Mouse (Mus musculus): ENCODE measurements around the gene Cwh43.

Cwh43 gene

GRCm38 (mm10) chr5:73405981-73406722, at the start of gene Cwh43:
Gene Cwh43, plus strand, starts transcription at chr5:73406075.
- DNase-seq (ENCODE audit: low spot score in 2 of 2) = no peak

GRCm38 (mm10) chr5:73359134-73359751, 46.6 kb upstream of the Cwh43 start:
- DNase-seq (ENCODE audit: low spot score in 2 of 2) = no peak

- no peak for DNase-seq (ENCODE audit: low spot score in 2 of 2)
Measured at GRCm38 (mm10) chr5:73359752-73360141, 46.1 kb upstream of the Cwh43 start.

- DNase-seq (ENCODE audit: low spot score in 2 of 2) = no peak
Measured at GRCm38 (mm10) chr5:73360240-73360639, 45.6 kb upstream of the Cwh43 start.

- no peak for DNase-seq (ENCODE audit: low spot score in 2 of 2)
Measured at GRCm38 (mm10) chr5:73362338-73362737, 43.5 kb upstream of the Cwh43 start.

- DNase-seq (ENCODE audit: low spot score in 2 of 2) = no peak
Measured at GRCm38 (mm10) chr5:73362791-73363190, 43.1 kb upstream of the Cwh43 start.

DNA sequence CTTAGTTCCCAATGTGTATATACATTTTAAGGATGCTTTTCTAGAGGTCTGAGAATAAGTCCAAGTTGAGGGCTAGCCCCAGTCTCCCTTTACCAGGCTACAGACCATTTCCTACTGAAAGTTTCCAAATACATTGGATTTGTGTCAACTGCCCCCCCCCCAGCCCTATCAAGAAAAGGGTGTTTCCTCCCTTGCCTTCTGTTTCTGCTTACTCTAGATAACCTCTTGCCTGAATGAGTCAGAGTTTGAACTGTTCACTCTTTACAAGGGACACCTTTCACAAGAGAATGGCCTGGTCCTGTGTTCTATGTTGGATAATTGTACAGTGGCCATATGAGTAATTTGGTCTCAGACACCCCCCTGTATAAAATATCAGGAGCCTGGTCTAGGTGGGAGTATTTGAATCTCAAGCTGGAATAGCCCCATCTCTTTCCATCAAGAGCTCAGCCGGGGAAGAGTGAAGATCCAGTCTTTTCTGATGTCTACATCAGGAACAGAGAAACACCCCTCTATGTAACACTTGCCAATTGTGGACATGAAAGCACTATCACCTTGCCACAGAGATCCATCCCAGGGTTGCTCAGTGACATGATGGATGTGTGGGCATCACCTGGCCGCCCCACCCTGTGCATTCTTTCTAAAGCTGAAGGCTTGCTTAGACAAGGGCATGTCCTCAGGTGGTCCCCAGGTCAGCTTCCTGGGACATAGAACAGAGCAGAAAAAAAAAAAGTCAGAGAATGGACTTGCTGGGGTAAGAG, 41.6 kb upstream of the Cwh43 start:
- DNase-seq (ENCODE audit: low spot score in 2 of 2) = peak in 1 of 2 experiments; percentile 38

GRCm38 (mm10) chr5:73367906-73368305, 38.0 kb upstream of the Cwh43 start:
- DNase-seq (ENCODE audit: low spot score in 2 of 2) = no peak

- no peak for DNase-seq (ENCODE audit: low spot score in 2 of 2)
Measured at GRCm38 (mm10) chr5:73368845-73369447, 36.9 kb upstream of the Cwh43 start.

DNA sequence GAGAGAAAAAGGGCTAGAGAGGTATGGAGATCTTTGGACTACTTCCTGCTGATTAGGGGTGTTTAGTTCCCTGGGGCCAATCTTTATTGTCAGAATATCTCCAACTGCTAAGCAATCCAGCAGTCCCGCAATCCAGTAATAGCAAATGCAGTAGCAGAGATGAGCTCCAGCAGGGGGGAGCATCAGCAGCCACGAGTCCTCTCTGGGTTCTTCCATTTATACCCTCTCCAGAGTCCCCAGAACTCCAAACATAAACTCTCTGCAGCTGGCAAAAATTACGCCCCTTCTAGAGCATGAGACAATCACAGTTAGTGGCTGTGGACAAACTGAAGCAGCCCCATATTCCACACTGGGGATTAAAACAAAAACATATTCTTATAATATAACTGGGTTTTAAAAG, 36.1 kb upstream of the Cwh43 start:
- DNase-seq (ENCODE audit: low spot score in 2 of 2) = no peak

DNA sequence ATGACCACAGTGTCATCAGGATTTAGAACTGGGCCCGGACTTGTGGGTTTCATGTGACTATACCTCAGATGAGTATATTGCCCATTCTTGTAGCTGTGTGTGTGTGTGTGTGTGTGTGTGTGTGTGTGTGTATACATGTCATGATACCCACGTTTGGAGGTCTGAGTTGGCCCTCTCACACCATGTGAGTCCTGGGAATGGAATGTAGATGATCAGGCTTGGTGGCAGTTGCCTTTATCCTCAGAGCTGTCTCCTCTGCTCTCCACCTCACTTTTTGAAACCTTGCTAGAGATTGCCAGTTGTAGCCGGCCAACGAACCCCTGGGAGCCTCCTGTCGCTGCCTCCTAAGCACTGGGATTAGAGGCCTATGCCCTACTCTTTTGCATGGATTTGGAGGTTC, 33.3 kb upstream of the Cwh43 start:
- DNase-seq (ENCODE audit: low spot score in 2 of 2) = no peak

DNA sequence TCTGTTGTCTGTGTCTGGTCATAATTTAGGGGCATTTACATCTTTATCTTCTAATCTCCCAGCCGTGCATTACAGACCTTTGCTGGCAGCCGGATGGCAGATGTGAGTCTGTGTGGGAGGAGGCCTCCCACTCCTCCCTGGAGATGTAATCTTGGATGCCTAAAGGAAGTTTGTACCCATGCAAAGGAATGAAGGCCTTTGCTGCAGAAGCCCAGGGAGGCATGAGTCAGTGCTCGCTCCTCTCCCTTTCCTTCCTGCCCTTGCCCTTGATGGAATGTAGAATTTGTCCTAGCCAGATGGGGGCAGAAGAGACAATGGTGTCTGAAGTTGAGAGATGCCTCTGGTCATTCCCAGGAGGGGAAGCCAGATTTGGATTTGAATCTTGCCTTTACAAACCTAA, 32.7 kb upstream of the Cwh43 start:
- no peak for DNase-seq (ENCODE audit: low spot score in 2 of 2)

DNA sequence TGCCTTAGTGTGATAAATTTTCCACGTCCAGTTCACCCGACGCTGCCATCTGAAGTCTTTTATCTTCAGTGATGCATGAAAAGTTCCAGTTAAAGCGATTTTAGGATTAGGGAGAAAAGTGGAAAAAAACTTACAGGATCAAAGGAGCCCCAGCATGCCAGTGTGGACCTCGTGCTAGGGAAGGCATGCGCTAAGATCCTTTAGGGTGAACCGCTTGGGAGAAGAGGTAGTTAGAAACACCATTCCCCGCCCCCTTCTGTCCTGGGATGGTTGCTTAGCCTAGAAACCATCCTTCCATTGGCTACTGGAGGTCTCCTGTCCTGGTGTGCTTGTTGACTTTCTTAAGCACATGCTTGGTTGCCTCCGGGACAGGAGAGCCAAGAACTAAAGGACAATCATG, 29.8 kb upstream of the Cwh43 start:
- DNase-seq (ENCODE audit: low spot score in 2 of 2) = no peak

DNA sequence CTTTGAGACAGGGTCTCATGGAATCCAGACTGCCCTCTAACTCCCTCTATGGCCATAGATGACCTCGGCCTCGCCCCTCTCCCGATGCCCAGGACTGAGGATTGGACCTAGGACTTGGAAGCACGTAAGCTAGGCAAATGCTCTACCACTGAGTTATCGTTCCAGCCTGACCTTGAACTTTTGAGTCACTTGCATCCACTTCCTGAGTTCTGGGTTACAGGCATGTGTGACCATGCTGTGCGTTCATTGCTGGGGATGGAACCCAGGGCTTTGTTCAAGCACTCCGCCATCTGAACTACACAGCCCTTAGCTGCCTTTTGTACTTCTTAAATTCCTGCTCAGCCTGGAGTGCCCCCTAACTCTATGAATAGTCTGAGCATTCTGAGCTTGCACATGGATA, 29.4 kb upstream of the Cwh43 start:
- no peak for DNase-seq (ENCODE audit: low spot score in 2 of 2)

GRCm38 (mm10) chr5:73379908-73380307, 26.0 kb upstream of the Cwh43 start:
- peak; percentile 45 to 64 for DNase-seq (ENCODE audit: low spot score in 2 of 2)

GRCm38 (mm10) chr5:73380829-73381228, 25.0 kb upstream of the Cwh43 start:
- no peak for DNase-seq (ENCODE audit: low spot score in 2 of 2)

GRCm38 (mm10) chr5:73381510-73381909, 24.4 kb upstream of the Cwh43 start:
- DNase-seq (ENCODE audit: low spot score in 2 of 2) = no peak

GRCm38 (mm10) chr5:73381976-73382540, 23.8 kb upstream of the Cwh43 start:
- DNase-seq (ENCODE audit: low spot score in 2 of 2) = no peak

DNA sequence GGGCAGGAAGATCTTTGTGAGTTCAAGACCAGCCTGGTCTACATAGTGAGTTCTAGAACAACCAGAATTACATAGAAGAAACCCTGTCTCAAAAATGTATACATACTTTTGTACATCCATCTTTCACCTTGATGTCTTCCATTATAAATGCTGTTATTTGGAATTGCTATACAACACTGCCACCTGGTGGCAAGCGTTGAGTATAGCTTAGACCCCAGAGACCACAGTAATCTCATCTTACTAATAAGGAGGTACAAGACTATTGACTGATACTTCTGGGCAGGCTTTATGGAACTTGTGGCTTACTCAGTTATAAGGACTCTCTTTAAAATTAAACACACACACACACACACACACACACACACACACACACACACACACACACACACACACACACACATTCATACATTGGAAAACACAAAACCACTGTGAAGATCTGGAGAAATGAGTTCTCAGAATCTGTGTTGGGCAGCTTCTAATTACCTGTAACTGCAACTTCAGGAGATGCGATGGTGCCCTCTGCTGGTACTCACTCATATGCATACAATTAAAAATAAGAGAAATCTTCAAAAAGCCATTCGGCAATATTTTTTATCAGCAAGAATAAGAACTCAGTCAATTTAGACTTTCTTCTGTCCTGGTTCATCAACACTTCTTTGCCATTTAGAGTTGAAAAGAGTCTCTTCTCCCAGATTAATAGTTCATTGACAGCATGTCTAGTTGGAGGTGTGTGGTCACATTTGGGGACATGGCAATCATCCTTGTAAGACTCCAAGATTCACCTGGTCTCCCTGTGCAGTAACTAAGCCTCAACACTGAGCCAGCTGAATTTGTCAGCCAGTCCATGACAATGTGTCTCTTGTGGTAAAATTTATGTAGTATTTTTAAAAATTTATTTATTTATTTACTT, 22.9 kb upstream of the Cwh43 start:
- DNase-seq (ENCODE audit: low spot score in 2 of 2) = peak; percentile 41 to 60

DNA sequence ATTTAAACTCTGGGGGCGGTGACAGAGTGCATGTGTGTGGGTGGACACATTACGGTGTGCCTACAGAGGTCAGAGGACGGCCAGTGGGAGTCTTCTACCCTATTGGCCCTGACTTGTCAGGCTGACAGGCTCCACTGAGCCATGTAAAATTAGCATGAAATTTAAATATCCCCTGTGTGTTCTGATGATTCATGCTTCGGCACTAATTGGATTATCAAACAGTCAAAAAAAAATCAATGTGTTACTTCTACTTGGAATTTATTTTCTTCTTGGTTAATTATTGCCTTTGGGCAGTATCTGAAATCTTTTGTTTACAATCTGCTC, 22.3 kb upstream of the Cwh43 start:
- no peak for DNase-seq (ENCODE audit: low spot score in 2 of 2)

DNA sequence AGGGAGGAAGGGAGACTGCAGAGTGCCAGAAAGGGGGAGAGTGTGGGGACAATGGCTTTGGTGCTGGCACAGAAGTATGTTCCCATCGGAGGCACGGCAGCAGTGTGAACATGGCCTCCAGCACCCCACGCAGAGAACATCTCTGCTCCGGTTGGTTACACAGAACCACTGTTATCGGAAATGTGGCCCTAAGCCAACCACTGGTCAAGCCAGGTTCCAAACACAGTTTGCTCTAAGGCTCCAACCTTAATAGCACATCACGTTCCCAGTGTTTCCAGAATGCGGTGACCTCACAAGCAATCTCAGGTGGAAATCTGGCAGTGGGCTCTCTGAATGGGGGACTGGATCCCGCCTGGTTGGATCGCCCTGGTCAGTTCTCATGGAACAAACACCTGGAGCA, 12.8 kb upstream of the Cwh43 start:
- no peak for DNase-seq (ENCODE audit: low spot score in 2 of 2)
